Mouse (Mus musculus) mesoderm, embryonic 11.5 days (tissue): ENCODE measurements at regions not wholly inside any gene's neighbourhood (a gene's known extent, or its start where the extent isn't known, plus 50 kb on each side); places are given as distances from the start of the nearest gene placed in this dataset.

Experiments used
- DNase-seq: peaks from one replicate; pipeline ENCODE4 v3.0.0-alpha.2; 2012; ENCODE audit warnings: low read depth, low spot score

- no peak for DNase-seq
Observed at GRCm38 (mm10) chr3:58072230-58072839, 224.5 kb upstream of the Pfn2 start.

- no peak for DNase-seq
Observed at GRCm38 (mm10) chr3:58089344-58090139, 241.7 kb upstream of the Pfn2 start.

- no peak for DNase-seq
Observed at GRCm38 (mm10) chr3:58090396-58090795, 242.5 kb upstream of the Pfn2 start.

DNA sequence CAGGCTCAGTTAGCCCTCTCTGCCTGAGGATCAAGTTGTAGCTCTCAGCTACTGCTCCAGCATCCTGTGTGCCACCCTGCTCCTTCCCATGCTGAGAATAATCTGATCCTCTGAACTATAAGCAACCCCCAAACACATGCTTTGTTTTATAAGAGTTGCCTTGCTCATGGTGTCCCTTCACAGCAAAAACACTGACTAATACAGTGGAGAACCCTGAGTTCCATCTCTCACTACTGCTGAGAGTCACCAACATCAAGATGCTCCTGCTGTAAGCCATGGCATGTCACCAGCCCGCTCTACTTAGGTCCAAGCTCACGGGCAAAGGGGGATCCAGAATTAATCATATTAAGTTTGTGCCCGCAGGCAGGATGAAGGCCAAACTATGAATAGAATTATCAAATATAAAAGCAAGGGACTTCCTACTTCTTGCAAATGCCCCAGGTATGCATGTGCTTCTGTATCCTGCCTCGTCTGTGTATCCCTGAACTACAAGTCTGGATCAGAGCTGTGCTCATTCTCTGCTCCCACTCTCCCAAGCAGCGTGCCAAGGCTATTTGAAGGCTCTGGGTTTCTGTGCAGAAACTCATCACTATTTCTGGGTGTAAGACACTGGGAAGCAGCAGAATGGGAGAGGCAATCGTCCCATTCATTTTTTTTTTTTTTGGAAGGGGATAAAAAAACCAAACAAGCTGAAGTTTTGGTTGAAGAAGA, 243.7 kb upstream of the Pfn2 start:
- DNase-seq = no peak

DNA sequence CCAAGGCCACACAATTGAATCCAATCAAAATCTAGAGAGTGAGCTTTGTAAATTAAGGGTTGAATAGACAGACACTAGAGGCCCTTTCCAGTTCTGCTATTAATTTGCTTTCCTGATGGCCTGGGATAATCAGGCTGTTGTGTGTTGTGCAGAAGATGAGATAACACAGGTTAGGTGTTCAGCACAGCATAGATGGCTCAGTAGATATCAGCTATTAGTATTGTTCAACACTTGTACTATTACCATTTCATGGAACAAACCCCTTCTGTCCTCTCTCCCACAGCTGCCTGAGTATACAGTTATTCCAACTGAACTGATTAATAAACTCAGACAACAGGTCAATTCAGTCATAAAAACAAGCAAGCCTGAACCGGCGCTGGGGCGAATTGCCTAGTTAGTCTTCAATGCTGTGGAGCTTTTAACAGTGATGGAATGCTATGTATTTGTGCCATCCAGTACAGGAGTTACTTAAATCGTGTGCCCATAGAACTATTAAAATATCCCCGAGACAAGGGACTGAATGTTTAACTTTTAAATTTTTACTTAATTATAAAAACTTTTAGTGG, 263.1 kb upstream of the Pfn2 start:
- no peak for DNase-seq

DNA sequence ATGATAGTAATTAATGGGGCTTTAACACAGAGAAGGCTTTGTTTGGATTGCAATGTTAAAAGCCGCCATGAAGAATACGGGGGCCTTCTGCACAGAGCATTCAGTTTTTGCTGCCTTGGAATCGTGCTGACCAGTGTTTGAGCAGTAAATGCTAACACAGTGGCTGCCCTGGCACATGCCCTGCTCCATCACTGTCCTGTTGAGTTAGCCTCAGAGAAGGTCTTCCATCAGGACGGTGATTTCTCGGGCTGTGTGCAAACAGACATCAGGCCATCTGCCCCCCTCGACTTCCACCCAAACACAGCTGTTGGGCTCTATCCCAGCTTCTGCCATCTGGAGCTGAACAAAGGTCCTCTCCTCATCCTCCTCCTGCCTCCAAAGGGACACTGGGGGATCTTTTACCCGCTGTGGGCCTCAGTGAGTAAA, 264.6 kb upstream of the Pfn2 start:
- DNase-seq = peak; percentile 25

GRCm38 (mm10) chr3:58113941-58114340, 266.1 kb upstream of the Pfn2 start:
- no peak for DNase-seq

DNA sequence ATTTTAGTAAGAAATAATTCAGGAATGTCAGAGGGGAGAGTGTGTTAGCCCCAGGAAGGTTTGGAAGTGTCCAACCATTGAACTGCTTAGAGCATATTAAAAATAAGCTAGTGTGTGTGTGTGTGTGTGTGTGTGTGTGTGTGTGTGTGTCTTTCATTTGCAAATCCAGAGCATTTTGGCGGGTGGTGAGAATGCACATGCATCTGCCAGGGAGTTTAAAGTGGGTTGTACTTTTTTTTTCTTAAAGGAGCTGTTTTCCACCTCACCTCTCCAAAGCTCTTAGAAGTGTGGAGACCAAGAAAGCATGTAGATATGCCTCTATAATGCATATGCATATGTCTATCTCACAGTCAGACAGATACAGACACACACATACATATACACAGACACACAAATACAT, 267.6 kb upstream of the Pfn2 start:
- no peak for DNase-seq

GRCm38 (mm10) chr3:58116848-58117247, 269.0 kb upstream of the Pfn2 start:
- no peak for DNase-seq

DNA sequence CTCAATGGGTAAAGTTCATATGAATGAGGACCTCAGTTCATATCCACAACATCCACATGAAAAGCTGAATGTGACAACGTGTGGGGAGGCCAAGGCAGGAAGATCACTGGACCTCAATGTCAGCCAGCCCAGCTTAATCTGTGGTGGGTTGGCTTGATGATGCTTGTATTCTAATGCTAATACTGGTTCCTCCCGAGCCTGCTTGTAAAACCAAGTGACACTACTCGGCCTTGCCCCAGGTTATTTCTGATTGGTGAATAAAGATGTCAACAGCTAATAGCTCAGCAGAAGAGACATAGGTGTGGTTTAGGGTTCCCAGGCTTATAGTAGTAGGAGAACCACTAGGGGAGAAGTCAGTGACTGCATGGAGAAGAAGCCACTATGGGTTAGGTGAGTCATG, 272.2 kb upstream of the Pfn2 start:
- no peak for DNase-seq

GRCm38 (mm10) chr3:58122456-58123359, 274.8 kb upstream of the Pfn2 start:
- peak; percentile 86 for DNase-seq

DNA sequence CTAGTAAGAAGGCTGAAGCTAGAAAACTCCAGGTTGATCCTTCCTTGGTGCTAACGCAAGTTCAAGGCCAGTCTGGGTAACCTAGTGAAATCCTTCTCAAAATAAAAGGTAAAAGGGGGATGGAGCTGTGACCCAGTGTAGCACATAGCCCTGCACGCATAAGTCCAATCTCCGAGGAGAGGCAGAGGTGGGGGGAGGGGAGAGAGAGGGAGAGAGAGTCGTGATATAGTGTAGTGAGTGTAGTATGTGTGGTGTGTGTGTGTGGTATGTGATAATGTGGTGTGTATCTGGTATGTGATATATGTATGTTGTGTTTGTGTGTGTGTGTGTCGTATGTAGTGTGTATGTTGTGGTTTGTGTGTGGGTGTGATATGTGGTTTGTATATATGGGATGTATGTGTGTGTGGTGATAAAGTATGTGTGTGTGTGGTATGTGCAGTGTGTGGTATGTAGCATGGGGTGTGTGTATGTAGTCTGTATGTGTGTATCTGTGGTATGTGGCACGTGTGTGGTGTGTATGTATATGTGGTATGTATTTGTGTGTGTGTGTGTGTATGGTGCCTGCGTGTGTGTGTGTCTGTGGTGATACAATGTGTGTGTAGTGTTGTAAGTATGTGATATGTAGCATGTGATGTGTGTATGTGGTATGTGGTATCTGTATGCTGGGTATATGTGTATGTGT, 275.7 kb upstream of the Pfn2 start:
- DNase-seq = no peak

GRCm38 (mm10) chr3:58124886-58125285, 277.0 kb upstream of the Pfn2 start:
- no peak for DNase-seq

- DNase-seq = no peak
Observed at GRCm38 (mm10) chr3:58126996-58127395, 279.1 kb upstream of the Pfn2 start.

DNA sequence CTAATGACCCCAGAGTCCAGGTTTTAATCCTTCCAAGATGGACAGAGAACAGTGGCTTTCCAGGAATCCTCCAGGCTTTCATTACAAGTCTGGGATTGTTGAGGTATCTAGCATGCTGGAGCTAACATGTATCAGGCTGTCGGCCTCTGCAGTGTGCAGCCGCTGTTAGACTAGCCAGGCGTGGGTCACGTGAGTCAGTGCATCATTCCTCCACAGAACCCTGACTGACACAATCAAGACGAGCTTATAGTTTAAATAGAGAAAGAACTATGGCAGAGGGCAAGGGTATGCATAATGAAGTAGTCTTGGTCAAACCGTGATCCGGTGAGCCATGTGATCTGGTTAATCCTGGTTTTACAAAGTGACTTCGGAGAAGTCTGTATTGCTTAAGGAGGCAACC, 280.2 kb upstream of the Pfn2 start:
- no peak for DNase-seq

DNA sequence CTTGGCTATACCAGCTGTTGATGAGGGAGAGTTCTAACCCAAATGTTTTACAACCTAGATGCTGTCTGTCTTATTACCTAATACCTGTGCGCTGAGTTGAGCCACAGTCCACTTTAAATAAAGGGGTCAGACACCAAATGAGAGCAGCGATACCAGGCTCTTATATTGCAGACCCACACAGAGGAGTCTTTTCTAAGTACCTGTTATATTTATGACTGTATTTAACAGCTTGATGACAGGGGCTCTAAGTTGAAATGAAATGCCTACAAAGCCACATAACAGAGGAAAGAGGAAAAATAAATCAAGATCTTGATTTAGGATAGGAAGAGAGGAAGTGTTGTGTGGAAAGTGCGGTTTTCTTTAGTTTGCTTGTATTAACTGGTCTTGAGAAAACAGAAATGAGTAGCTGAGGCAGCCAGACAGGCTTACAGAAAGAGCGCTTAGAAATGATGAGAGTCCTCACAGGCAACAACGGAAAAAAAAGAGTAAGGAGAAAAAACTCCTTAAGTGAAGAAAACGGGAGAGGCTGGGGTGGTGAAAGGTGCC, 281.6 kb upstream of the Pfn2 start:
- no peak for DNase-seq

DNA sequence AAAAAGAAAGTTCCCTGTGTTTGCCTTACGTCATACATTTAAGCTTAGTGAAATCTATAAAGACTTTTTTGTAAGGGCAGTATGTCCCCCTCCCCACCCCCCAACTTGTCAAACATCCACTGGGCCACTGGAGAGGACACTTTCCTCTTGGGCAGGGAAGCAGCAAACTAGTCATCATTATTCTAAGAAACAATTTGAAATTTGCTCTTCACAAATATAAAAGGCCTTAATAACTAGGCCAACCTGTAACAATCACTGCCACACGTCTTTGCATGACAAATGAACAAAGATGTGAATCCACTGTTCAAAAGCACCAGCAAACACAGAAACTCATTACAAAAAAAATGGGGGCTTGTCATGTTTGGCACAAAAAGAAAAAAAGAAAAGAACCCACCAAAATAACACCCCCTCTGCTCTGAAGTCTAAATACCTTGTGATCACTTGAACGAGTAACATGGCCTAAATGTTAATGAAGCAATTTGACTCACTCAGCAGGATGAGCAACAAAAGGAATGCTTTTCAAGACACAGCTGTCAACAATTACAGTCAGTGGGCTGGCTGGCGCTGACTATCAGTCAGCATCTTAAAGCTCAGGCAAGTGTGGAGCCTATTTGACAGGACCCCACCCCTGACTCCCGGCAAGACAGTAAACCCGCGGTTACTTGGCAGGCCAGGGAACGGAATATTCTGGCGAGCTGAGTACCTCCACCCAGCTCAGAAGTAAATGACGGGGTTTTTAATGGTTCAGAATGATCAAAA, 278.7 kb upstream of the Tsc22d2 start:
- no peak for DNase-seq

DNA sequence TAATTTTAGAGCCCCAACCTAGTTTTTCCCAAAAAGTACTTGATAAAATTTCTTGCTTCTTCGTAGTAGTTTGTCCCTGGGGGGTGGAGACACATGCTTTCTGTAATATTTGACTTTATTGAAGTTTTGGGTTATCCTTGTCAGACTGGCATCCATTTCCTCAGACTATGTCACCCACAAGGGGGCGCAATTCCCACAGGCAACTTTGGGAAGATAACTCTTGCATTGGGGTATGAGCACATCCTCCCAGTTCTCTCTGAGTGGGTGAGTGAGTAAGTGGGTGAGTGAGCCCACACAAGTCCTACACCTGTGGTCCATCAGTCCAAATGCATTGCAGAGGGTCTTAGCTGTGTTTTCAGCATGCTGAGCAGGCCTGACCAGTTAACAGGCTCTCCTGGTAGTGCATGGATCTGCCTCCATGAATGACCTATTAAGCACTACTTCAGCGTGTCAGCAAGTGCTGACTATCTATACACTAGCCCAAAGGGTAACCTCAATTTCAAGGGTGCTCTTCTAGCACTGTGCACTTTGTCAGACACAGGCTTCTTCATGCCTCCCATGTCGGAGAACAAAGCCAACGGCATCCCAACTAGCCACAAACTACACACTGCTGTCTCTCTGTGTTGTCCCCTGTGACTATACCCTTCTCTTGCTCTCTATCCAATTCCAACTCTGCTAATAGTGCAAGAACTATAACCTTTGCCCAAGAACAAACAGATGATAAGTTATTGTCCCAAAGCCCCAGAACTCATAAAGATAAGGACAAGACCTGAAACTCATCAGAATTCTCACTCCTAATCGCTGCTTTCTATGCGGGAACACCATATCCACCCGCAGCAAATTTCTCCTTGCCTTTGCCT, 275.6 kb upstream of the Tsc22d2 start:
- peak; percentile 33 for DNase-seq

DNA sequence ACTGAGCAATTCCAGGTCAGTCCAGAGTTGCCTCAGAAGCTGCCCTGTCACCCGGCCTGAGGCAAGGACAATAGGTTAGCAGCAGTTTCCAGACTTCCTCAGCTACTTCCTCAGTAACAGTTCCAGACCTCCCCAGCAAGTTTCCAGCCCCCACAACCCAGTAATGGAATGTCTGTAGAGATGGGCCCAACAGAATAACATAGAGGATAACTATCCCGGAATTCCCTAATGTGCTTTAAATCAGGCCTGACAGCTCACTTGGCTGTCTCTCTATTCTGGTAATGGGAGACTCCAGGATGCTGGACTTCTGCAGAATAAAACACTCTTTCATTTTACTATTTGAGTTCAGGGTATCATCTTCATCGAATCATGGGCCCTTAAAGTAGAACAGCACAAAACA, 268.4 kb upstream of the Tsc22d2 start:
- peak; percentile 29 for DNase-seq
